Mouse (Mus musculus) liver, postnatal 0 days (tissue): Measurements from ENCODE around the gene Il21r. TPM values are rescaled to one million over a fixed set of nuclear protein-coding genes. Genes with fewer than 3 reads are reported as not detected.
A peak's percentile ranks its signal among the peaks of the same experiment; 100 is the strongest.

Experiments used
- ATAC-seq: fragments of 200-750 bp; cut with Nextera tagmentation; 2 replicates; pipeline ENCODE4 v1.8.0; 2017; ENCODE audit warnings: mild to moderate bottlenecking, moderate library complexity
- DNase-seq: peaks from one replicate; pipeline ENCODE4 v3.0.0-alpha.2; 2016
- H3K27ac ChIP-seq: fragments of 300-500 bp; sonication (generic); 2 replicates; pipeline ENCODE4 v1.5.1; 2014; ENCODE audit warnings: antibody characterized with exemption, moderate library complexity, mild to moderate bottlenecking, low read depth
- H3K27me3 ChIP-seq: fragments of 300-500 bp; sonication (generic); 2 replicates; pipeline ENCODE4 v1.6.1; 2014; ENCODE audit warnings: low read length, control low read depth, mixed read lengths; ENCODE audit not compliant: insufficient read depth
- H3K36me3 ChIP-seq: fragments of 300-500 bp; sonication (generic); replicated peaks from 2 replicates; pipeline ENCODE4 v1.6.1; 2014; ENCODE audit warnings: mild to moderate bottlenecking, control low read depth, low read length, moderate library complexity, mixed read lengths; ENCODE audit not compliant: insufficient read depth
- H3K4me1 ChIP-seq: fragments of 300-500 bp; sonication (generic); 2 replicates; pipeline ENCODE4 v1.6.1; 2014; ENCODE audit warnings: antibody characterized with exemption, mild to moderate bottlenecking, control low read depth; ENCODE audit not compliant: insufficient read depth
- H3K4me2 ChIP-seq: fragments of 300-500 bp; sonication (generic); 2 replicates; pipeline ENCODE4 v1.6.1; 2014; ENCODE audit warnings: low read depth, mild to moderate bottlenecking, low read length, moderate library complexity, mixed read lengths
- H3K4me3 ChIP-seq: fragments of 300-500 bp; sonication (generic); 2 replicates; pipeline ENCODE4 v1.5.1; 2014; ENCODE audit warnings: low read depth, low read length
- H3K9ac ChIP-seq: fragments of 300-500 bp; sonication (generic); replicated peaks from 2 replicates; pipeline ENCODE4 v1.6.1; 2014; ENCODE audit warnings: mild to moderate bottlenecking, moderate library complexity
- H3K9me3 ChIP-seq: fragments of 300-500 bp; sonication (generic); 2 replicates; pipeline ENCODE4 v1.6.1; 2016; ENCODE audit warnings: mild to moderate bottlenecking, control low read depth, low read length, mixed read lengths
- CTCF ChIP-seq: sonication (generic); IDR thresholded peaks from 2 replicates; pipeline ENCODE4 v1.5.1; 2016; ENCODE audit warnings: antibody characterized with exemption, low read depth
- EP300 ChIP-seq: IDR thresholded peaks from 2 replicates; pipeline ENCODE4 v1.6.1; 2016; ENCODE audit warnings: antibody characterized with exemption, low read depth, mild to moderate bottlenecking
- WGBS: fragments of 180-500 bp; shearing (Covaris S2); extraction: QIAGEN DNeasy Blood & Tissue Kit; methylation state at CpG from one replicate; pipeline ENCODE4 v1.1.7; 2014; ENCODE audit not compliant: insufficient replicate concordance; 5-methylcytosine and 5-hydroxymethylcytosine counted together
- polyA plus RNA-seq: library from polyadenylated mRNA; unstranded; fragments of >200 nt; fragmentation: Nextera tagmentation; extraction: Ambion mirVana; gene quantifications from 2 replicates; pipeline ENCODE4 v1.2.1, GENCODE M21; 2015

Gene Il21r
- polyA plus RNA-seq, 1 experiment from 2014 or later = 0.70 TPM

DNA sequence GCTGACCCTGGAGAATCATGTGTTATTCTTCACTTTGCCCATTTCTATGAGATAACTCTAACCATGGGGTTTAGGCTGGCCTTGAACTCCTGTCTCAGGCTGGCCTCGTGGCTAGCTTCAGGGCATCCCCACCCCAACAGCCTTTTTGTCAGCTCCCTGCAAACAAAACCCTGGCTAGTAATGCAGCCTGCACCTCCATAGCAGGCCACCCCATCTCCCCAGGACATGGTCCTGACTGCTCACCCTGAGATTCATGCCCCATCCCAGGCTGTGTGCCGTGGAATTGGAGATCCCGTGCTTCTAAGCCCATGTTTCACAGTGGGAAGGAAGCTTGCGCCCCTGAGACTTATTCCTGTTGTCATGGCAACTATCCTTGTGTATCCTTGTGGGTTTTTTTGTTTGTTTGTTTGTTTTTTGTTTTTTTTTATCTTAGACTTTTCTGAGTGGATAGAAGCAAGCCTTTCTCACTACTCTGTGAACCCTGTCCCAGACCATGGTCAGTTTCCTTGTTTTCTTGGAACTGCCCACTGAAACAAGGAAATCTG, 44.8 kb upstream of the Il21r start:
- peak overlapping the region; percentile 48 for H3K27ac ChIP-seq
- H3K36me3 ChIP-seq = peaks cover 11% of the 10 kb centered on the region
- 71% methylated on average over 4 of the region's 4 CpGs for WGBS
- no peak overlapping the region for H3K9ac ChIP-seq
- H3K9me3 ChIP-seq = no peaks in the 10 kb centered on the region
- peaks cover 89% of the 10 kb centered on the region for H3K4me1 ChIP-seq
- DNase-seq (no peak), ATAC-seq (no peak)
- H3K4me2 ChIP-seq = no peak overlapping the region
- TF ChIP-seq EP300 (no peak), CTCF (no peak)
- H3K4me3 ChIP-seq = no peak overlapping the region
- no peaks in the 10 kb centered on the region for H3K27me3 ChIP-seq

DNA sequence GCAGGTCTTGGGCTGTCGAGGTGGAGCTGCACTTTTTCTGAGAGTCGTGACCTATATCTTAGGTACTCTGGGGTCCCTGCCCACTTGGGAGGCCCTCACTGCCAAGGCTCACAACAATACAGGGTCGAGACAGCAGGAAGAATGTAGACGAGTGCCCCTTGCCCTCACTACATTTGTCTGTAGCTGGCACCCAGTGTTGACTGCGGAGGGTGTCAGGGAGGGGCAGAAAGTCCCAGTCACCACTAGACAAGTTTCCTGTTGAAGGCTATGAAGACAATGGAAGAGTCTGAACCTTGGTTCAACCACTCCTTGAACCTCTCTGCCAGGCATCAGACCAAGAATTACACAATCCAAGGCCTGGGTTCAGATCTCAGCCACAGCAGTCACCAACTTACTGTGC, 44.2 kb upstream of the Il21r start:
- H3K9me3 ChIP-seq = no peaks in the 10 kb centered on the region
- H3K36me3 ChIP-seq = peaks cover 11% of the 10 kb centered on the region
- peak overlapping the region; percentile 48; the same call in 1 of the 2 replicates for H3K27ac ChIP-seq
- TF ChIP-seq EP300 (no peak), CTCF (no peak)
- no peak for ATAC-seq
- 63% methylated on average over 5 of the region's 5 CpGs for whole genome bisulfite sequencing
- H3K4me1 ChIP-seq = peaks cover 86% of the 10 kb centered on the region
- H3K4me2 ChIP-seq = no peak overlapping the region
- DNase-seq = no peak
- H3K27me3 ChIP-seq = no peaks in the 10 kb centered on the region
- no peak overlapping the region for H3K4me3 ChIP-seq
- no peak overlapping the region for H3K9ac ChIP-seq

DNA sequence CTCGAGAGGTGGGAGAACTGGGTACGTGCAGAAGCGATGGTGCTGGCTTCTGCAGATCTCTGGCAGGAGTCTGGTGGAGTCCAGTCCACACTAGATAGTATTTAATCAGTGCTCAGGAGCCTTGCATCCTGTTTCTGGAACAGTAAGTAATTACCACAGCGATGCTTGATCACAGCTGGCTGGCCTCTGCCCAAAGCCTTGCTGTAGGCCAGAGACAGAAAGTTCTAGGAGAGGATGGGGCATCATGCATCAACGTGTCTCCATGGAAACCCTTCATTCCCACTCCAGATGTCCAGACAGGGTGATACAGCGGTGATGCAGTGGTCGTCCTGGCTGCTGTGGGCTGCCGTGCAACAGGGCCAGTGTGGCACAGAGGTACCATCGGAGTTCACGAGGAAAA, 43.7 kb upstream of the Il21r start:
- no peak for TF ChIP-seq EP300
- H3K9ac ChIP-seq = no peak overlapping the region
- ATAC-seq (no peak), DNase-seq (no peak)
- H3K36me3 ChIP-seq = peaks cover 12% of the 10 kb centered on the region
- peak overlapping the region; percentile 71 for H3K27ac ChIP-seq
- peaks cover 84% of the 10 kb centered on the region for H3K4me1 ChIP-seq
- H3K27me3 ChIP-seq = no peaks in the 10 kb centered on the region
- no peak overlapping the region for H3K4me2 ChIP-seq
- H3K4me3 ChIP-seq = no peak overlapping the region
- WGBS = 83% methylated on average over 10 of the region's 10 CpGs
- no peaks in the 10 kb centered on the region for H3K9me3 ChIP-seq

DNA sequence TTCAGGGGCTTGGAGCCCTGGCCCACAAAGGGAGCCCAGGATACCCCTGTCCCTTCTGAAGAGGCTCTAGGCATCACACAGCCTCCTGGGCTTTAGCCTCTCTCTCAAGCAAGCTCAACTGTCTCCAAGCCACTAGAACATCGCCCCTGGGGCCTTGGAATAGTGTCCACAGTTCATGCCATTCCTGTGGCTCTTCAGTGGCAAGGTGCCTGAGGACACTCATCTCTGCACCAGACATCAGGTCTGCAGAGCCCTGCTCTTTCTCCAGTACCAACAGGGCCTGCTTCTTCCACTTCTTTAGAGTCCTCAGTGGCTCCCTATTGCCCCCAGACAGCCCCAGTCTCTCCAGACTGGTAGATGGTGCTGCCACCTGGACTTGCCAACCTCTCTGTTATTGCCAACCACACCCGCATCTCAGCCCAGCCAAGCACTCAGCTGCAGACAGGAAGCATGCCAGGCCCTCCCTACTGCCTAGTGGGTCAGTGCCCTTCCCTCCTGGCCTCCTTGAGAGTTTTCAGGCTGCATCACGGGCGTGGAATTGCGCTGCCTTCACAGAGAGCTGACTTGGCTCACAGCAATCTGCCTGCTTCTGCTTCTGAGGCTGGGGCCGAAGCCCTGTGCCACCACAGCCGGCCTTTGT, 43.0 kb upstream of the Il21r start:
- H3K4me2 ChIP-seq = no peak overlapping the region
- peak overlapping the region; percentile 32; the same call in 1 of the 2 replicates for H3K9ac ChIP-seq
- ATAC-seq (no peak), DNase-seq (no peak)
- H3K27ac ChIP-seq = peak overlapping the region; percentile 71
- peaks cover 82% of the 10 kb centered on the region for H3K4me1 ChIP-seq
- no peaks in the 10 kb centered on the region for H3K9me3 ChIP-seq
- no peaks in the 10 kb centered on the region for H3K27me3 ChIP-seq
- WGBS = 71% methylated on average over 7 of the region's 7 CpGs
- no peak overlapping the region for H3K4me3 ChIP-seq
- TF ChIP-seq CTCF (no peak), EP300 (no peak)
- peaks cover 18% of the 10 kb centered on the region for H3K36me3 ChIP-seq

DNA sequence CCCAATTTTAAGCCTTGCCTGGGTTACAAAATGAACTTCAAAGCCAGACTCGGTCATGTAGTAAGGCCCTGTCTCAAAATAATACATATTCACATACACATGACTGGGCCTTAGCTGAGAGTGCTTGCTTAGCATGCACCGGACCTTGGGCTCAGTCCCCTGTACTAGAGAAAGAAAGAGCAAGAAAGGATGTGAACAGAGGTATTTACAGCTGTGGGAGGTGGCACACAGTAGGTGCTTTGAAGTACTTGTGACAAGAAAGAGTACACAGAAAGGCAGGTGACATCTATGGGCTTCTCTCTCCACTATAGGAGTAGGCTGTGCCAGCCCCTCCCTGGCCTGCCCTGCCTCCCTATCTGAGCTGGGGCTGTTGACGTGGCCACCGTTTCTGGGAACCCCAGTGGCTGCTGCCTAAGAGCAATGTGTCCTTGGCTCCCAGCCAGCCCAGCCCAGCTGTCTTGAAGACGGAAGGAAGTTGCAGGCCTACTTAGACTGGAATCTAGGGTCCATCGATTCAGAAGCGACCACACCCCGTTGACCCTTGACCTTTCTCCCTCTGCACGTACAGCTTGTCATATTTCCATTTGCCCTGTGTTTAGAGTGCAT, 42.0 kb upstream of the Il21r start:
- H3K27ac ChIP-seq = peak overlapping the region; percentile 71
- no peak overlapping the region for H3K4me3 ChIP-seq
- H3K4me1 ChIP-seq = peaks cover 72% of the 10 kb centered on the region
- ATAC-seq (peak; percentile 89), DNase-seq (peak; percentile 89)
- H3K9ac ChIP-seq = no peak overlapping the region; the same call in 1 of the 2 replicates
- H3K27me3 ChIP-seq = no peaks in the 10 kb centered on the region
- H3K9me3 ChIP-seq = no peaks in the 10 kb centered on the region
- peaks cover 26% of the 10 kb centered on the region for H3K36me3 ChIP-seq
- H3K4me2 ChIP-seq = no peak overlapping the region
- TF ChIP-seq CTCF (no peak), EP300 (peak; percentile 90)
- WGBS = 33% methylated on average over 9 of the region's 9 CpGs

DNA sequence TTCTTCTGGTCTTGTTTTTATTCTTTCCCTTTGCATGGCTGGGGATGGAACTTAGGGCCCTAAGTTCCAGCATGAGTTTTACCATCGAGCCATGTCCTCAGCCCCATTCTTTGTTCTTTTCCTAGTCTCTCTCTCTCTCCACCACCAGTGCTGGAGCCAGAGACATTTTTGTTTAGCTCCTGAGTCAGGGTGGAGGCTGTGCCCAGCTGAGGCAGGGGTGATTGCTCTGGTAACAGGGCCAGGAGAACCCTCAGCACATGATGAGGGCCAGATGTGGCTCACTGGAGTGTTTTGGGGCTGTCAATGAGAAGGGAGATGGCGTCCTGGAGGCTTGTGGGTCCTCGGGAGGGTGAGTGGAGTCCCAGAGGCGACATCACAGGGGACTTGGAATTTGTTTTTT, 40.8 kb upstream of the Il21r start:
- Histone ChIP-seq H3K27ac (no peak overlapping the region), H3K9me3 (no peaks in the 10 kb centered on the region), H3K4me2 (no peak overlapping the region), H3K27me3 (no peaks in the 10 kb centered on the region), H3K36me3 (peaks cover 35% of the 10 kb centered on the region), H3K4me1 (peaks cover 60% of the 10 kb centered on the region), H3K4me3 (no peak overlapping the region), H3K9ac (no peak overlapping the region)
- ATAC-seq (no peak), DNase-seq (no peak)
- TF ChIP-seq EP300 = no peak
- no peak for TF ChIP-seq CTCF
- WGBS = 75% methylated on average over 4 of the region's 4 CpGs
